Mouse (Mus musculus) forebrain, embryonic 16.5 days (tissue): ENCODE measurements at regions not wholly inside any gene's neighbourhood (a gene's known extent, or its start where the extent isn't known, plus 50 kb on each side); places are given as distances from the start of the nearest gene placed in this dataset.

ENCODE experiments used
- ATAC-seq: fragments of 200-750 bp; cut with Nextera tagmentation; 2 replicates; pipeline ENCODE4 v1.8.0; 2017; ENCODE audit warnings: mild to moderate bottlenecking, moderate library complexity
- H3K27ac ChIP-seq: fragments of 300-500 bp; sonication (generic); 2 replicates; pipeline ENCODE4 v1.5.1; 2014; ENCODE audit warnings: low read length, control low read depth
- H3K27me3 ChIP-seq: fragments of 300-500 bp; sonication (generic); replicated peaks from 2 replicates; pipeline ENCODE4 v1.6.1; 2014; ENCODE audit warnings: low read length; ENCODE audit not compliant: control insufficient read depth, insufficient read depth
- H3K36me3 ChIP-seq: fragments of 300-500 bp; sonication (generic); 2 replicates; pipeline ENCODE4 v1.6.1; 2014; ENCODE audit not compliant: control insufficient read depth, insufficient read depth
- H3K4me1 ChIP-seq: fragments of 300-500 bp; sonication (generic); replicated peaks from 2 replicates; pipeline ENCODE4 v1.6.1; 2014; ENCODE audit warnings: low read length; ENCODE audit not compliant: control insufficient read depth, insufficient read depth
- H3K4me2 ChIP-seq: fragments of 300-500 bp; sonication (generic); 2 replicates; pipeline ENCODE4 v1.6.1; 2014; ENCODE audit warnings: mild to moderate bottlenecking, low read length, control low read depth
- H3K4me3 ChIP-seq: fragments of 300-500 bp; sonication (generic); replicated peaks from 2 replicates; pipeline ENCODE4 v1.5.1; 2014; ENCODE audit warnings: mild to moderate bottlenecking, low read length, control low read depth
- H3K9ac ChIP-seq: fragments of 300-500 bp; sonication (generic); replicated peaks from 2 replicates; pipeline ENCODE4 v1.6.1; 2014; ENCODE audit warnings: low read depth, low read length, control low read depth
- H3K9me3 ChIP-seq: fragments of 300-500 bp; sonication (generic); 2 replicates; pipeline ENCODE4 v1.6.1; 2016; ENCODE audit warnings: low read length; ENCODE audit not compliant: control insufficient read depth
- WGBS: fragments of 180-500 bp; shearing (Covaris S2); extraction: QIAGEN DNeasy Blood & Tissue Kit; methylation state at CpG from one replicate; pipeline ENCODE4 v1.1.7; 2014; 5-methylcytosine and 5-hydroxymethylcytosine counted together

- H3K27ac ChIP-seq: no peak overlapping the region
- no peaks in the 10 kb centered on the region for H3K9me3 ChIP-seq
- H3K4me3 ChIP-seq: no peak overlapping the region
- no peak overlapping the region for H3K9ac ChIP-seq
- no peak overlapping the region for H3K4me2 ChIP-seq
- no peak for ATAC-seq
- no peaks in the 10 kb centered on the region for H3K36me3 ChIP-seq
- WGBS: 87% methylated on average over 6 of the region's 6 CpGs
- no peaks in the 10 kb centered on the region for H3K27me3 ChIP-seq
- H3K4me1 ChIP-seq: peaks cover 5% of the 10 kb centered on the region; the same call in 1 of the 2 replicates
Observed at GRCm38 (mm10) chr6:31182284-31182683, 216.3 kb upstream of the Mkln1 start.

GRCm38 (mm10) chr6:31183127-31183526 is 215.4 kb upstream of the Mkln1 start:
- H3K4me1 ChIP-seq: peaks cover 5% of the 10 kb centered on the region; the same call in 1 of the 2 replicates
- no peaks in the 10 kb centered on the region for H3K27me3 ChIP-seq
- H3K27ac ChIP-seq: no peak overlapping the region
- H3K9me3 ChIP-seq: no peaks in the 10 kb centered on the region
- no peak for ATAC-seq
- 50% methylated on average over 5 of the region's 5 CpGs for WGBS
- H3K36me3 ChIP-seq: no peaks in the 10 kb centered on the region
- H3K4me2 ChIP-seq: no peak overlapping the region
- H3K9ac ChIP-seq: no peak overlapping the region
- no peak overlapping the region for H3K4me3 ChIP-seq

GRCm38 (mm10) chr6:31184554-31184953 is 214.0 kb upstream of the Mkln1 start:
- no peaks in the 10 kb centered on the region for H3K27me3 ChIP-seq
- no peak for ATAC-seq
- peaks cover 5% of the 10 kb centered on the region; the same call in 1 of the 2 replicates for H3K4me1 ChIP-seq
- WGBS: 87% methylated on average over 7 of the region's 7 CpGs
- H3K27ac ChIP-seq: no peak overlapping the region
- no peaks in the 10 kb centered on the region for H3K36me3 ChIP-seq
- H3K4me2 ChIP-seq: no peak overlapping the region
- no peaks in the 10 kb centered on the region for H3K9me3 ChIP-seq
- H3K9ac ChIP-seq: no peak overlapping the region
- H3K4me3 ChIP-seq: no peak overlapping the region

- Histone ChIP-seq H3K27ac (no peak overlapping the region), H3K9me3 (no peaks in the 10 kb centered on the region), H3K4me3 (no peak overlapping the region), H3K27me3 (no peaks in the 10 kb centered on the region), H3K4me2 (no peak overlapping the region), H3K36me3 (no peaks in the 10 kb centered on the region), H3K9ac (no peak overlapping the region), H3K4me1 (peaks cover 5% of the 10 kb centered on the region; the same call in 1 of the 2 replicates)
- 38% methylated on average over 2 of the region's 2 CpGs for WGBS
- ATAC-seq: no peak
Observed at GRCm38 (mm10) chr6:31185151-31185550, 213.4 kb upstream of the Mkln1 start.

GRCm38 (mm10) chr6:31188066-31188465 is 210.5 kb upstream of the Mkln1 start:
- Histone ChIP-seq H3K9me3 (no peaks in the 10 kb centered on the region), H3K4me2 (no peak overlapping the region), H3K4me1 (peaks cover 5% of the 10 kb centered on the region; the same call in 1 of the 2 replicates), H3K36me3 (no peaks in the 10 kb centered on the region), H3K27me3 (no peaks in the 10 kb centered on the region), H3K9ac (no peak overlapping the region), H3K4me3 (no peak overlapping the region), H3K27ac (no peak overlapping the region)
- ATAC-seq: no peak
- WGBS: 66% methylated on average over 1 of the region's 1 CpGs

GRCm38 (mm10) chr6:31189060-31189459 is 209.5 kb upstream of the Mkln1 start:
- no peaks in the 10 kb centered on the region for H3K9me3 ChIP-seq
- H3K27me3 ChIP-seq: no peaks in the 10 kb centered on the region
- H3K27ac ChIP-seq: no peak overlapping the region
- ATAC-seq: 0 out of 2 replicates have a peak, but pooled peaks have one; percentile 38
- H3K4me1 ChIP-seq: peaks cover 5% of the 10 kb centered on the region; the same call in 1 of the 2 replicates
- 61% methylated on average over 7 of the region's 7 CpGs for WGBS
- no peak overlapping the region for H3K4me2 ChIP-seq
- H3K4me3 ChIP-seq: no peak overlapping the region
- H3K36me3 ChIP-seq: no peaks in the 10 kb centered on the region
- no peak overlapping the region for H3K9ac ChIP-seq

- Histone ChIP-seq H3K27me3 (no peaks in the 10 kb centered on the region), H3K4me3 (no peak overlapping the region), H3K36me3 (no peaks in the 10 kb centered on the region), H3K4me1 (peaks cover 5% of the 10 kb centered on the region; the same call in 1 of the 2 replicates), H3K4me2 (no peak overlapping the region), H3K27ac (no peak overlapping the region), H3K9me3 (no peaks in the 10 kb centered on the region), H3K9ac (no peak overlapping the region)
- WGBS: 84% methylated on average over 5 of the region's 5 CpGs
- ATAC-seq: no peak
Observed at GRCm38 (mm10) chr6:31190070-31190469, 208.5 kb upstream of the Mkln1 start.

GRCm38 (mm10) chr6:31190628-31191373 is 207.7 kb upstream of the Mkln1 start:
- H3K27ac ChIP-seq: no peak overlapping the region
- H3K9me3 ChIP-seq: no peaks in the 10 kb centered on the region
- no peaks in the 10 kb centered on the region for H3K36me3 ChIP-seq
- WGBS: 50% methylated on average over 5 of the region's 5 CpGs
- H3K4me2 ChIP-seq: no peak overlapping the region
- H3K27me3 ChIP-seq: no peaks in the 10 kb centered on the region
- no peak overlapping the region for H3K4me3 ChIP-seq
- H3K9ac ChIP-seq: no peak overlapping the region
- ATAC-seq: no peak
- H3K4me1 ChIP-seq: 0 out of 2 replicates have a peak, but pooled peaks cover 5% of the 10 kb centered on the region

- Histone ChIP-seq H3K27ac (no peak overlapping the region), H3K9me3 (no peaks in the 10 kb centered on the region), H3K4me1 (no peaks in the 10 kb centered on the region), H3K4me2 (no peak overlapping the region), H3K36me3 (no peaks in the 10 kb centered on the region), H3K27me3 (no peaks in the 10 kb centered on the region), H3K4me3 (no peak overlapping the region), H3K9ac (no peak overlapping the region)
- WGBS: 86% methylated on average over 14 of the region's 14 CpGs
- no peak for ATAC-seq
Observed at GRCm38 (mm10) chr6:31191577-31191976, 207.0 kb upstream of the Mkln1 start.
